Mouse (Mus musculus): Measurements from ENCODE around the gene Armc2.
"Not testable (repeated sequence)": the region's sequence is repeated elsewhere in the genome, so short reads cannot be mapped to it uniquely, and the experiment has no call there.

Armc2 gene

GRCm38 (mm10) chr10:41967915-41968635 is 50.2 kb downstream of the Armc2 start:
- DNase-seq (ENCODE audit: low read depth, low spot score) = no peak

DNA sequence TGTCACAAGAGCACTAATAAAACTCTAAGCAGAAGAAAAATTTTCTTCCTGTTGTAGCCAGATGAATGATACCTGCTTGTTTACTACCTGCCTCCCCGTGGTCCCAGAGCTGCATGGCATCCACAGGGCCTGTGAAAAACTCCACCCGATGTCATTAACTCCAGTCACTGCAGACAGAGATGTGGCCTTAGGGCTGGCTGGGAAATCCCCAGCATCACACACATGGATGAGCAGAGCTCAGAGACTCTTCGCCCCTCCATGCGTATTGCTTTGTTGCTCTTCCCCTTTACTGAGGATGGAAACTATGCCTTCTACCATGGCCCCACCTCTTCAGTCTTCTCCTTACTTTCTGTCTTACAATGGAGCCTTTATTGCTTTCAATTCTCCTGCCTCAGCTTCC is 55.5 kb downstream of the Armc2 start:
- no peak for DNase-seq (ENCODE audit: low read depth, low spot score)

- DNase-seq (ENCODE audit: low read depth, low spot score) = no peak
Observed at GRCm38 (mm10) chr10:41959808-41960207, 58.4 kb downstream of the Armc2 start.

DNA sequence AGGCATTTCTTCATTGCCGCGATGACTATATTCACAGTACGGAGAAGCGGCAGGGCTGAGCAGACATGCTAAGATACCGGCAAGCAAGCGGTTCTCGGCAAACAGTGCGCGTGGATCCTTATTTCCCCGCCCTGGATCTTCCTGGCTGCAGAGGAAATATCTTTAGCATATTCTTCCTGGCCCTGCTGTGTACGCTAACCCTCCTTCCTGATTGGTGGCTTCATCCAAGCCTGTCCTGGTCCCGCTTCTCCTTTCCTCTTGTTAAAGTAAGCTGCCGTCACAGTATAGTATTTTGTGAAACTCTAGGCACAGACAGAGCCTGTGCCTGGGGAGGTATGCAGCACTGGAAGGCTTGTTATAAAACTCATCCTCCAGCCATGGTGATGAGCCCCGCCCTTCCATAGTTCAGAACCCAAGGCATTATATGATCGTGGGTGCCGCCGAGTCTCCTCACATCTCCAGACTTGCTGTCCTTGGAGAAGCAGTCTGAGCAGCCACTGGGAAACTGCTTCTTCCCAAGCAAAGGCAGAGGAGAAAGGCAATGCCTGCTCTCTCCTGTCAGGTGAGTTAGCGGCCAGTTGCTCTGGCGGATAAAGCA is 59.5 kb downstream of the Armc2 start:
- DNase-seq (ENCODE audit: low read depth, low spot score) = no peak

- DNase-seq (ENCODE audit: low read depth, low spot score) = no peak
Observed at GRCm38 (mm10) chr10:41957421-41958225, 60.6 kb downstream of the Armc2 start.

DNA sequence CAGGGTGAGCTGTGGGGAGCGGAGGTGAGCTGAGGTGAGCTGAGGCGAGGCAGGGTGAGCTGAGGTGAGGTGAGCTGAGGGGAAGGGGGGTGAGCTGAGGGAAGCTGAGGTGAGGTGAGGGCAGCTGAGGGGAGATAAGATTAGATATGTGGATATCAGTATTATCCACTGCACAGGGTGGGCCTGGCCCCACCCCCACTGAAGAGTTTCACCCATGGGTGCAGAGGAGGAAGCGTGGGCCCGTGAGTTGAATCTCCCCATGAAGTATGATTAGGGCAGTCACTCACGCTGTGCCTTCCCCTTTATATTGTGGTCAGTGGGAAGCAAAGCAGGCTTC is 64.7 kb downstream of the Armc2 start:
- DNase-seq (ENCODE audit: low read depth, low spot score) = no peak

- DNase-seq (ENCODE audit: low read depth, low spot score) = no peak
Observed at GRCm38 (mm10) chr10:41952850-41953527, 65.3 kb downstream of the Armc2 start.

DNA sequence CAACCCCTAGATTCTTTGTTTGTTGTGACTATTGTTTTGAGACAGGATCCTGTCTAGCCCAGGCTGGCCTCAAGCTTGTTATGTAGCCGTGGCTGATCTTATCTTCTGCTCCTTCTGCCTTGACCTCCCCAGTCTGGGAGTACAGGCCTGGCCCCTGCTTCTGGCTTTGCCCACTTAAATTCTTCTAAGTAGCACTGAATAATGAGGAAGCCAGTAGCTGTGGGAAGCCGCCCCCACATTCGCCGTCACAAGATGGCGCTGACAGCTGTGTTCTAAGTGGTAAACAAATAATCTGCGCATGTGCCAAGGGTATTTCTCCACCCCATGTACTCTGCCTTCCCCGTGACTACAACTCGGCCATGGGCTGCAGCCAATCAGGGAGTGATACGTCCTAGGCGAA is 65.9 kb downstream of the Armc2 start:
- DNase-seq (ENCODE audit: low read depth, low spot score) = not testable (repeated sequence)

DNA sequence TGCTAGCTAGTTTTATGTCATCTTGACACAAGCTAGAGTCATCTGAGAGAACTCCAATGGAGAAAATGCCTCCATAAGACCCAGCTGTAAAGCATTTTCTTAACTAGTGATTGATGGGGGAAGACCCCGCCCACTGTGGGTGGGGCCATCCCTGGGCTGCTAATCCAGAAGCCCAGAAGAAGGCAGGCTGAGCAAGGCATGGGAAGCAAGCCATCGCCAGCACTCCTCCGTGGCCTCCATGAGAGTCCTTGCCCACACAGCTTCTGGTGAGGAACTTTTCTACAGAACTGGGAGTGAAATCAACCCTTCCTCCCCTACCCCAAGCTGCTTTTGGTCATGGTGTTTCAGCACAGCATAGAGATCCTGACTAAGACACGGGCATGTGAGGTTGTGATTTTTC is 79.2 kb downstream of the Armc2 start:
- DNase-seq (ENCODE audit: low read depth, low spot score) = no peak

- no peak for DNase-seq (ENCODE audit: low read depth, low spot score)
Observed at GRCm38 (mm10) chr10:41937176-41937575, 81.1 kb downstream of the Armc2 start.

GRCm38 (mm10) chr10:41936100-41936499 is 82.1 kb downstream of the Armc2 start:
- DNase-seq (ENCODE audit: low read depth, low spot score) = no peak

- DNase-seq (ENCODE audit: low read depth, low spot score) = no peak
Observed at GRCm38 (mm10) chr10:41935476-41935829, 82.8 kb downstream of the Armc2 start.

GRCm38 (mm10) chr10:41934633-41935475 is 83.4 kb downstream of the Armc2 start:
- DNase-seq (ENCODE audit: low read depth, low spot score) = no peak

DNA sequence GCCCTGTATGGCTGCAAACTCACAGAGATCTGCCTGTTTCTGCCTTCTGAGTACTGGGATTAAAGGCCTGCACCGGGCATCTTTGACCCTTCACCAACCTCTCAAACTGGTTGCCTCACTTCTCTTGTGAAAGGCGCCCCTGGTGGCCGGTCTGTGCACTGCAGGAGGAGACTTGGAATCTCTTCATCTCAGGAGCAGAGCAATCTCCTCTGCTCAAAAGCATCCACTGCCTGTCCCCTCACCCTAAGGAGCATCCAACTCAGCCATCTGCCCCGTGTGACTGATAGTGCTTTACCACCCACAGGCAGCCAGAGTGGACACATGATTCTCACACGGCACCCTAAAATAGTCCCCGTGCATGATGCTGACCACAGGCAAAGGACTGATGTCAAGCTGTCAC is 84.7 kb downstream of the Armc2 start:
- DNase-seq (ENCODE audit: low read depth, low spot score) = peak; percentile 50

GRCm38 (mm10) chr10:41932943-41933342 is 85.3 kb downstream of the Armc2 start:
- DNase-seq (ENCODE audit: low read depth, low spot score) = no peak

DNA sequence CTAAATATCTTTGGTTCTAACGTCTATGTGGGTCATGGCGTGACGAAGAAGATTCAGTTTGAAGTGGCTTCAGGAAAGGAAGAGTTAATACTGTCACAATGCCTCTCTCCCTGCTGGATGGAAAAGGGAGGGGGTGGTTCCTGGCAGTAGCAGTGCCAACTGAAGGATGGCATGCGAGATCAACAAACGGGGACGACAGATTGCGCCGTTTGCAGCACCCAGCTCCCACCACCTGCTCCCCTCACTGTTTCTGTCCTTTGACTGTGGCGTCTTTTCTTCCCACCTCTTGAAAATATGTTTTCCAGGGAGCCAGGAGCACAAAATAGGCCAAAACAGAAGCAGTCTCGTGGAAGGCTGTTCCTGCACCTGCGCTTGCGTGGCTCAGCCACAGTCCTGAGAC is 86.3 kb downstream of the Armc2 start:
- DNase-seq (ENCODE audit: low read depth, low spot score) = no peak

DNA sequence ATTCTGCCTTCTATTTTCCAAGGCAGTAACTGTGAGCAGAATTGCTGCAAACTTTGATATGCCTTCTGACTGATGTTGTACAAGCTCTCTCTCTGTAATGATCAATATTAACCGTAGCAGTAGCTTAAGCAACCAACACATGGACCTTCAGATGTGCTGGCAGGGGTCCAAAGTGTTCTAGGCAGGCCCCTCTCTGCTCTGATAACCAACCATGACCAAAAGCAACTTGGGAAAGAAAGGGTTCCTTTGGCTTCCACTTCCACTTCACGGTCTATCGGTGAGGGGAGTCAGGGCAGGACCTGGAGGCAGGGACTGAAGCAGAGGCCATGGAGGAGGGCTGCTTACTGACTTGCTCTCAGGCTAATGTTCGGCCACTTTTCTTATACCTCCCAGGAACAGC is 87.3 kb downstream of the Armc2 start:
- DNase-seq (ENCODE audit: low read depth, low spot score) = no peak

DNA sequence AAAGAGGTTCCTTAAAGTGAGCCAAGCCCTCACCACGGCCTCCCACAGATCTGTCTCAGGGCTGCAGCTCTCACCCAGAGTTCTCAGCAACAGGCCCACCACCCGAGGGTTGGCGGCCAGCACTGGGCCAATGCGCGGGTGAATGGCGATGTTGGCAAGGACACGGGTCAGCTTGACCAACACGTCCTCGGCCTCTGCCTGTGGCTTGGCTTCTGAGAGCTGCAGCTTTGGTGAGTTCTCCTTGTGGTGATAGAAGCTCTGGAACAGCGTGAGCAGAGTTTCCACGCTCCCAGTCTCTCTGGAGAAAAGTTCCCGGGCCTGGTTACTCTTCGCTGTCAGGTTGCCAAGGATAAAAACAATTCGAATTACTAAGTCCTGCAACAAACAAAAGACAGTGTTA is 91.5 kb downstream of the Armc2 start:
- DNase-seq (ENCODE audit: low read depth, low spot score) = no peak

GRCm38 (mm10) chr10:41912290-41912994 is 105.8 kb downstream of the Armc2 start:
- peak; percentile 83 for DNase-seq (ENCODE audit: low read depth, low spot score)

- no peak for DNase-seq (ENCODE audit: low read depth, low spot score)
Observed at GRCm38 (mm10) chr10:41908899-41909298, 109.3 kb downstream of the Armc2 start.

GRCm38 (mm10) chr10:41907950-41908349 is 110.3 kb downstream of the Armc2 start:
- DNase-seq (ENCODE audit: low read depth, low spot score) = no peak

Data from c-Kit-negative CD71-positive TER-119-positive erythroid progenitor cells, embryonic 14.5 days (primary cell).